Mouse (Mus musculus): ENCODE data around the gene Ell.

DNA sequence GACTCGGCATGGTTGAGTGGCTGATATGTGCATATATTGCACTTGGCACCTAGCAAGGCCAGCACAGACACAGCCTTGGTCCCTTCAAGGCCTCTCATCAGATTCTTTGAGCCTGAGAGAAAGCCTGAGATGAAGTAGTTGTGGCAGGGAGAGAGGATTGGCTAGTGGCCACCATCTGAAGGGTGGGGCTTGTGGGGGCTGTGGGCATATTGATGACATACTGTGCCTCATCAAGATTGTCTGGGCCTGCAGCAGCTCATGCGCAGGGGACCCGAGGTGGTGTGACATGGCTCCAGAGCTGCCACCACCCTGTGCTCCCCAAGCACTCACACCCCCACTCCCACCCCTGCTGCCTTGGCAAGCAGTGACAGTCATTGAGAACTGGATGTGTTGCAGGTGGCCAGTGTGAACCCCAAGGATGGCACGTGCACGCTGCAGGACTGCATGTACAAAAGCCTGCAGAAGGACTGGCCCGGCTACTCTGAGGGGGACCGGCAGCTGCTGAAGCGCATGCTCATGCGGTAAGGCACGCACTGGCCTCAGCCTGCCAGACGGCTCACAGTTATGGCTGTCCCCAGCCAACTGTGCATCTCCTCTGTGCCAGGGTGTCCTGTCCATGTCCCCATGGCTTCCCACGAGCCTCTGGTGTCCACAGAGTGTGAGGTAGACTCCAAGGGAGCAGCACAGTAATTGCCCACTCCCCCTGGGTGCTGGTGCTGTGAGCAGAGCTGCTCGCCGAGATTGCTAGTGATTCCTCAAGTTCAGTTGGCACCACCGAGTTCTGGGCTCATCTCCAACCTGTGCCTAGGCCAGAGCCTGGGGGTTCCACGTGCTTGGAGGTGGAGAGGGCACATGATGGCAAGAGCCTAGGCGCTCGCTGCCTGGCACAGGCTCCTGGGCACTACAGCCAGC, 44.5 kb downstream of the Ell start:
- TF ChIP-seq USF1 (IDR thresholded peaks at IDR 0.05; ENCODE audit: low read depth) = no peak
- no peak for TF ChIP-seq TCF12 (IDR thresholded peaks at IDR 0.05; ENCODE audit: insufficient read depth, poor library complexity, severe bottlenecking)
- no peak for TF ChIP-seq MYOG (IDR thresholded peaks at IDR 0.05; ENCODE audit: control insufficient read depth in 1 of 3, insufficient read depth in 1 of 3, insufficient read length in 2 of 3, low read depth in 2 of 3)
- no peak for TF ChIP-seq POLR2A (IDR thresholded peaks at IDR 0.05; ENCODE audit: insufficient read length, low read depth)
- TF ChIP-seq POLR2AphosphoS2 (IDR thresholded peaks at IDR 0.05; ENCODE audit: insufficient read length, low read depth) = no peak
- TF ChIP-seq E2F4 (IDR thresholded peaks at IDR 0.05; ENCODE audit: insufficient read depth) = no peak
- no peak for TF ChIP-seq MAX (IDR thresholded peaks at IDR 0.05; ENCODE audit: low read depth)
- TF ChIP-seq MYOD1 (IDR thresholded peaks at IDR 0.05; ENCODE audit: control insufficient read depth in 1 of 3, insufficient read length in 2 of 3, low read depth in 2 of 3) = no peak
- no peak for TF ChIP-seq CEBPB (IDR thresholded peaks at IDR 0.05; ENCODE audit: insufficient read depth, poor library complexity, severe bottlenecking)
- no peak for TF ChIP-seq SRF (IDR thresholded peaks at IDR 0.05; ENCODE audit: control insufficient read depth, insufficient read length, low read depth)
- no peak for TF ChIP-seq REST (IDR thresholded peaks at IDR 0.05; ENCODE audit: insufficient read depth, insufficient read length)
- no peak for TF ChIP-seq TCF3 (IDR thresholded peaks at IDR 0.05; ENCODE audit: insufficient read length, low read depth)
